Mouse (Mus musculus): ENCODE results near the gene Fam185a. TPM values are rescaled to one million over a fixed set of nuclear protein-coding genes. Genes with fewer than 3 reads are reported as not detected.

Fam185a gene
- polyA plus RNA-seq, 1 experiment = 8.3 TPM

DNA sequence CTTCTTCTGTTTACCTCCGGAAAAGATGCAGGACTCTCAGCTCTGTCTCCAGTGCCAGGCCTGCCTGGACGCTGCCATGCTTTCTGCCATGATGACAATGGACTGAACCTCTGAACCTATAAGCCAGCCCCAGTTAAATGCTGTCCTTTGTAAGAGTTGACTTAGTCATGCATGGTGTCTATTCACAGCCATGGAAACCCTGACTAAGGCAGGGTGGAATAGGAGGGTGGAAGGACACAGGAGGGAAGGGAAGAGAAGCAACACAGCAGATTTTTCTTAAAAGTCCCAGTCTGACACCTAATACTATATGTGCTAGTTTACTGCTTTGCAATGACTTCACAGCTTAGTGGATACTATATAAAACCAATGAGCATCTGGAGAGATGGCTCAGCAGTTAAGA is 66.7 kb downstream of the Fam185a start:
- DNase-seq (ENCODE audit: extremely low spot score in 1 of 2, low spot score in 1 of 2) = no peak

DNA sequence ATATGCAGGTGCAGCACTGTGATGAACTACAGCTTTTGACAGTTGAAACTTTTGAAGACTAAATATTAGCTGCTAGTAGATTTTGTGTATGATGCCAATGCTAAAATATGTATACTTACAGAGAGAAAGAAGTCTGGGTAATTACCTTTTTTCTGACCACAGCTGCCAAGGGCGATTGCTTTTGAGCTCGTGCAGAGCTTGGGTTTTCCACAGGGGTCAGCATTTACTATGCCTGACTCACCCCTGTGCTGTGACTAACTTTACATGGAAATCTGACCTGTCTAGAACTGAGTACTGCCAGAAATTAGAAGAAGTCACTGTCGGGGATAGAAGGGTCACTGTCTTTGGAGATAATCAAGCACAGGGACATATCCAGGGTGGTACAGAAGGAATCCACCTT is 67.5 kb downstream of the Fam185a start:
- no peak for DNase-seq (ENCODE audit: extremely low spot score in 1 of 2, low spot score in 1 of 2)

DNA sequence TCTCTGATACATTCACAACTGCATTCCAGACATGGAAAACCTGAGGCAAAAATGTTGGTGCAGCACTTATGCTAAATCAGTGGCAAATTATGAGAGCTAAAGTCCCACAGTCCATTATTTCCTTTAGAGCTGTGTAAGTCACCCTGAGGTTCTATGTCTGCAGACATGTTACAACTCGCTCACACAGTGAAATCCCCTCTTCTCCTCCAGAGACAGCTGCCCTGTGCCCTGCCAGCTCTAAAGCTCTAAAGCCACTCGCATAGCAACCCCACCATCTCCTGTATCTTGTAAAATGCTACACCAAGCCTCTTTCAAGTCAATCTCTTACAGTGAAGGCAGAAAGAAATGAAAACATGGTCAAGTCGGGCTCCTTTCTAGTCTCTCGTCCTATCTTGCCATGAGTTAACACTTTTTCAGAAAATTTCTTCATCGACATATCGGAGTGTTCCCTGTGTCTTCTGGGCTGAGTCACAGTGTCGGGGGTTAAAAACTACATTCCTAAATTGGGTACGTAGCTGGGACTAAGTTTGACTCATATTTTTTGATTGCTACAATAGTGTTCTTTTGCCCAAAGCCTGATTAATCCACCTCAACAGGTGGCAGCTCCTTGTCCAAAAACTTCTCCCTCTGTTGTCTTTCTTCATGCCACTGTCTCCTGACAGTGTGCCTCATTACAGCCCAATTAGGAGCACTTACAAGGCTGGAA is 68.7 kb downstream of the Fam185a start:
- DNase-seq (ENCODE audit: extremely low spot score in 1 of 2, low spot score in 1 of 2) = no peak

DNA sequence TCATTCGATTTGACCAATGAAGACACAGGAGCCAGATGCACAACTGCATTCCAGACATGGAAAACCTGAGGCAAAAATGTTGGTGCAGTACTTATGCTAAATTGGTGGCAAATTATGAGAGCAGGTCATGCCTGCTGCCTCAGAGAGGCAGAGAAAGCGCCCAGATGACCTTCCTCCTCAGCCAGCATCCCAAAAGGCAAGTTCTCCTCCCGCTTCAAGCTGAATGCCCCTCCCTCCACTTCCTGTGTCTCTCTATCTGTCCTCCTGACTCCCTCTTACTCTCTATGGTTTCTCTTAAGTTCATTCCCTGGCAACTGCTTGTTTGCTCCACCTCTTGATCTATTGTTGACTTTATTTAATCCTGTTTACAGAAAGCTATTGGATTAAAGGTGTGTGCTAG is 70.0 kb downstream of the Fam185a start:
- DNase-seq (ENCODE audit: extremely low spot score in 1 of 2, low spot score in 1 of 2) = no peak

DNA sequence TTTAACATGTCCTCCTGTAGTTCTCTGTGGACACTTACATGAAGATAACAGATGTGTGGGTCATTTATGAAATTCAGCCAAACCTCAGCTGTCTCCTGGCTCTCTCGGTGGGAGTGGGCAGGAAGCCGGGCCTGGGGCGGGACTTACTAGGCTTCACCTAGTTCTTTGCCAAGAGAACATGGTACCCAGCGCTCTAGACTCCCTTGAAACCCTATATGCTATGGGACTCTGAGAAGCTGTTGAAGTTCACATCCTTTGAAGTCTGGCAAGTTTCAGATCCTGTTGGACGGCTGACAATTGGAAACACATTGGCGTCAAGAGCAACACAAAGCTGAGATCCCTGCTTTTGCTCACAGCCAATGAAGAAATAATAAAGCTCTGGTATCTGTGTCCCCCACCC is 71.6 kb downstream of the Fam185a start:
- no peak for DNase-seq (ENCODE audit: extremely low spot score in 1 of 2, low spot score in 1 of 2)

DNA sequence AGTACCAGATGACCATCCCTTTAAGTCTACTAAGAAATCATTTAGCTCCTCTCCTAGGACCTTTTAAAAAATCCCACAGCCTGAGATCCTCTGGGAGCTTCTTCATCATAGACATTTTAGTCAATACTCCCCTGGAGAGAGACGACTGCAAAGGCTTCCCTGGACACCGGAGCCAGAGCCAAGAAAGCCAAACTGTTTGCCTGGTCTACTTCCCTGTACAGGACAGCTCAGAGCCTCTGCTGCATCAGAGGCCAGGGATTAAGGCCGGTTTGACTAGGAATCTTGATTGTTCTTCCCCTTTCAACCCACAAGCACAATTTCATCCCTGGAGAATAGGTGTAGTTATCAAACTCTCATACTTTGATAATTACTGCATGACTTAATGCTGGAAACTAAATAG is 72.1 kb downstream of the Fam185a start:
- no peak for DNase-seq (ENCODE audit: extremely low spot score in 1 of 2, low spot score in 1 of 2)

DNA sequence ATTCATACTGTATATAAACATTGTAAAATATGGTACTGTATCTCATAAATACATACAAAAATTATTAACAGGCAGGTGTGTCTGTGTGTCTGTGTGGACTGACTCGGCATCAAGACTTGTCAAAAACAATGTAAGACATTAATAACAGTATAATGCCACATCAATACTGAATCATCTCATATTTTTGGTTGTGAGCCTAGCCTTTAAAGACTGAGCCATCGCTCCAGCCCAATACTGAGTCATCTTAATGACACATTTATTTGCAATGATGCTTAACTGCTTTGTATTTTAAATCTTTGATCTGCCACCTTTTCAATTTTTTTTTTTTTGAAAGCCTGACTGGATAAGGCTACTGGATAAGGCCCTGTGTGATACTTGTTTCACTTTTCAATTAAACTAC is 73.7 kb downstream of the Fam185a start:
- no peak for DNase-seq (ENCODE audit: extremely low spot score in 1 of 2, low spot score in 1 of 2)

DNA sequence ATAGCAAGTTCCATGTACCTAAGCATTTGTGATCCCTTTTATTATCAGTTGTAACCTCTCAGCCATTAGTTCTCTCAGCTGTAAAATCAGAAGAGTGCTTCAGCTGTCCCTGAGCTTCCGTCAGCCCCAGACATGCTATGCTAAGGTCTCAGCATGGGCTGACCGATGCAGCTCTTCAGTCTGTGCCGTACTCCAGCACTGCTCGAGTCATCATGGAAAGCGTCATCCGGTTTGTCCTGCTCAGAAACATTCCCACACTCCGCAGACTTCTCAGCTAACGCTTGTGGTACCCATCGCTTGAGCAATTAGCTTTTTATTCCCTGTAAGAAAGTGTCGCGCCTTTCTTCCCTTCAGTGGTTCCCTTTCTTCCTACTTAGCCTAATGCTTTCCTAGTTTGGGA is 74.2 kb downstream of the Fam185a start:
- DNase-seq (ENCODE audit: extremely low spot score in 1 of 2, low spot score in 1 of 2) = no peak

DNA sequence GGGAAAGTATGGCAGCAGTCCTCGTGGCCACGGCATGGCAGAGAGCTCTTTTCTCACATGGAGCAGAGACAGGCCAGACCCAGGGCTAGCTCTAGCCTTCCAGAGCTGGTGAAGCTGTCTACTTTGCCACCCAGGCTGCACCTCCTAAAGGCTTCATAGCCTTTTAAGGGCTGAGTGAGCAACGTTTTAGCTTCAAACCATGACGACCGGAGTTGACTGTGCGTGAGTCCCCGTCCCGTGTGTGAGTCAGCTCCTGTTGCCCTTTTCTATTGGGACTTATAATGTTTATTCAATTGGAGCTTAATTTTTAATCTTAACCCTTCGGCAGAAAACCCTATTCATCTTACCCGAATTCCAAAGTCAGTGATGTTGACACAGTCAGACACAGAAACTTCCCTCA is 75.4 kb downstream of the Fam185a start:
- DNase-seq (ENCODE audit: extremely low spot score in 1 of 2, low spot score in 1 of 2) = no peak

DNA sequence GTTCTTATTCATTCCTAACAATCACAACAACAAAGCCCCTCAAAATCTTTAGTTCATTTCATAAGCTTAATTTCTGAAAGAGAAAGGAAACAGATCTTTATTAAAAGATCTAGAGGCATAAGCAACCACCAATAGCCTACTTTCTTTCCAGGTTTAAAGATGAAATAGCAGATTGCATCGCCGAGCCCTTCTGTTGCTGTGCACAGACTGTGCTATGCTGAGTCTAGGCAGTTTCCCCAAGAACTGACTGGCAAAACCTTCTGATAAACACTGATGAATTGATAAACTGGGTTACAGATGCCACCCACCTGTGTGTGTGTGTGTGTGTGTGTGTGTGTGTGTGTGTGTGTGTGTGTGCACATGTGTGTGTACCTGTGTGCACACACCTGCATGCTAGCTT is 76.2 kb downstream of the Fam185a start:
- no peak for DNase-seq (ENCODE audit: extremely low spot score in 1 of 2, low spot score in 1 of 2)

DNA sequence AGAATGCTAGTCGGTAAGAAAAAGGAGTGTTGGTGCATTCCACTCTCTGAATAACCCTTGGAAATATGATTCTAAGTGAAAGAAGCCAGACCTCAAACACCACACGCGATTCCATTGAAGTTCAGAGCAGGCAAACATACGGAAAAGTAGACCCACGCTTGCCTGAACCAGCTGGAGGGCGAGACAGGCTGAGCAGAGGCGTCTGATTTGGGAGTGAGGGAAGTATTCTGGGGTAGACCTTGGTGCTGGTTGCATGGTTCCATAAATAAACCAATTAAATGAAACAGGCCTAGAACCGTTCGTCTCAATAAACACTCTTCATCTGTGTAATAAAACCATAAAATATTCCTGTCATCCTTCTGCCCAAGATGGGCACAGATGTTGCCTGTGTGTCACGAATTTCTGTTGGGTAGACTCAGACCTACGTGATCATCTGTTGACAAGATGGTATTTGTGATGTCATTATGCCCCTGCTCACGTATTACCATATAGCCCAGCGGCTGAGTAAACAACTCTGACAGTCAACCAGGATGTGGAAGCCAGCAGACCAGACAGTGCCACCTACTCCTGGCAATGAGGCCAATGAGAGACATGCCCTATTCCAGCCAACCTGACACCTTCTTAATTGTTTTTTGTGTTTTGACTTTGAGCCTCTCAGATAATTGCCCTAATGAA is 78.3 kb downstream of the Fam185a start:
- peak; percentile 36 to 63 for DNase-seq (ENCODE audit: extremely low spot score in 1 of 2, low spot score in 1 of 2)

DNA sequence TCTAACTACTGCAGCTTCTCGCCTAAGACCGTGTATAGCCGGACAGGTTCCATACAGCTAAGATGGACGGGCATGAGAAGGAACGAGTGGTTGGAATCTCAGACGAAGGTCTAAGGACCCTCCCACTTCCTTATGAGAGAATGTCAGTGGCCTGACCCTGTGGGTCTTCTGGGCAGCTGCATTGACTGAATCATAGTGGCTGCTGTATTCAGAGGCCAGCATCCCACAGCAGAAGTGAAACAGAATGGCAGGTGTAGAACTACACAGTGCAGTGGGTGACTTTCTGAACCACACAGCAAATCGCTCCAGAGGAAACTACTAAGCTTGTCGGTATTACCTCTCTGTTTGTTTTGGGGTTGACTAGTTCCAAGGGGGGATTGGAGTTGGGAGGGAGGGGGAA is 80.4 kb downstream of the Fam185a start:
- no peak for DNase-seq (ENCODE audit: extremely low spot score in 1 of 2, low spot score in 1 of 2)

DNA sequence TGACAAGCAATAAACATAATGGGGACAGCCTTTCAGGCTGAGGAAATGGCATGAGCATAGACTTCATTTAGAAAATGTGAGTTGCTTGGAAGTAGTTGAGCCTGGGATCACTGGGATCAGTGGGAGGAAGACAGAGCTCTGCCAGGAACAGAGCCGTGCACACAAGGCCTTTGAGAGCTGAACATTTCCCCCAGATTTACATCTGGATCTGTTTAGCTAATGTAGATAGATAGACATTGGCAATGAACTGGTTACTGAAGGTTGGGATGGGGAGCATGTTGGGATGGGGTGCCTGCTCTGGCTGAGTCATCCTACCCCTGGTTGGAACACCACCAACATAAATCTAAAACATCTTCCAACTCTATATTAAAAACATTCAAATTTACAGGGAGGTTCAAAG is 82.1 kb downstream of the Fam185a start:
- no peak for DNase-seq (ENCODE audit: extremely low spot score in 1 of 2, low spot score in 1 of 2)

DNA sequence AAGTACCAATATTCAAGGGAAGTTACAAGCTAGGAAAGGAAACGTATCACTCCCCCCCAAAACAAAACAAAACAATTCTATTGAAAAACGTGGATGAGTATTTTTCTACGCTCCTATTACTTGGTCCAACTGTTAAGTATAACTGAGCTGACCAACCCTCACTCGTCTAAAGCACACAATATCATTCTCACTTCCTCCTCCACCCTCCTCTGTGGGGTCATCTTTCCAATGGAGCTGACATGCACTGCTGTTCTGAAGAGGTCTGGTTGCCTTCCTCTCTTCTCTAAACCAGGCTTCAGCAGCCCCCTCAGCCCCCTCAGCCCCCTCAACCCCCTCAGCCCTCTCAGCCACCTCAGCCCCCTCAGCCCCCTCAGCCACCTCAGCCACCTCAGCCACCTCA is 85.0 kb downstream of the Fam185a start:
- no peak for DNase-seq (ENCODE audit: extremely low spot score in 1 of 2, low spot score in 1 of 2)

DNA sequence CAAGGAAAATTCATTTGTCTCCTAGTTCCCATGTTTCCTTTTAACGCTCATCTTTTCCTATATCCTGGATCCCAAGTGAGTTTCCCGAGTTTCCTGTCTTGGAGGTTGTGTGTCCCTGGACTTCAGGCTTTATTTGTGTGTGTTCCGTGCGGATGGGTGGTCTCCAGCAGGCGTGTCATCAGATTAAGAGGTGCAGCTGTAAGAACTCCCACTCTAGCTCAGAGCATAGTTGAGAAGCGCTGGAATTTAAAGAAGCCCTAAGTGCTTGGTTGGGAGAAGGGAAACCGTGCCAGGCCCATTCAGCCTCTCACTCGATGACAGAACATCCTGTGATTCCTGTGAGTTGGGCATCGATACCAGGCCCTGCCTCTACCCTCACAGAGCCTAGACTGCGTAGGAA is 88.6 kb downstream of the Fam185a start:
- no peak for DNase-seq (ENCODE audit: extremely low spot score in 1 of 2, low spot score in 1 of 2)

DNA sequence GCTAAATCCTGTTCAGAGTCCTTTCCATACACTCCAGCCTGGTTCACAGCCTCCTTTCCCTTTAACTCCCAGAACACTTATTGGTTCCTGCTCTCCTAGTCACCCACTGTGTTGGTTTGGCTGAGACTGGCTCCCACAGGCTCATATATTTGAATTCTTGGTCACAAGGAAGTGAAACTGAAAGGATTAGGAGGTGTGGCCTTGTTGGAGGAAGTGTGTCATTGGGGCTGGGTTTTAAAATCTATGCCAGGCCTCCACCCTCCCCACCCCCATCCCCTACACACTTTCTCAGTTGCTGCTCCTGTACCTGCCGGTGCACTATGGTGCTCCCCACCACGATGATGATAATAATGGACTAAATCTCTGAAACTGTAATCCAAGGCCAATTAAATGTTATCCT is 92.8 kb downstream of the Fam185a start:
- DNase-seq (ENCODE audit: extremely low spot score in 1 of 2, low spot score in 1 of 2) = no peak

DNA sequence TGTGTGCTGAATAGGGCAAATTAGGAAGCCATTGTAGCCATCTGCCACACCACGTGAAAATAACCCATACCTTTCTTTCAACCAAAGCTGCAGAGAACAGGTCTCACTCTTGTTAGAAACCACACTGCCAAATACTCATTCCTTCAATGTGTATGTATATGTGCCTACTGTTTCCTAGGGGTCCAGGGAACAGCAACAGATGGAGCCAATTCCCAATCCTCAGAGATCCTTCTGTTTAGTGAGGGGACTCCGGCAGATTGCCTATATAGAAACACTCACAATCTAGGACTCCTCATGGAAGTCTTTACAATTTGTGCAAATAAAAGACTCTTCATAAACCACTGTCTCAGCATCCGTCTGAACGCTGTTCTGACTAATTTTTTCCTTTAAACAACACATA is 93.4 kb downstream of the Fam185a start:
- no peak for DNase-seq (ENCODE audit: extremely low spot score in 1 of 2, low spot score in 1 of 2)

DNA sequence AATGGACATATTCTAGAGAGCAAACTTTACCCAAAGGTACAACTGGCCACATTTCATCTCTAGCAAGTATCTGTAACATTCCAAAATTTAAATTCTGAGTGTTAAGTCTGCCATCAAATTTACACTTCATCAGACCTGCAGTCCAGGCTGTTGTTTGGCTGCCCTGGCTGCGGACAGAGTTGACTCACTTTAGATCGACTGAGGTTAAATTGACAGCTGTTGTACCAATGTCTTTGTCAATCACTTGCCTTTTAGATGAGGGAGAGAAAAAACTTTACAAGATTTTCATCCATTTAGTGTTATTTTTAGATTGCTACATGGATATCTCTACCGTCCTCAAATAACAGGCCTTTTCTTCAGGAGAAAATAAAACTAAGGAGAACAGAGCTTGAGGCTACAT is 94.4 kb downstream of the Fam185a start:
- DNase-seq (ENCODE audit: extremely low spot score in 1 of 2, low spot score in 1 of 2) = no peak

DNA sequence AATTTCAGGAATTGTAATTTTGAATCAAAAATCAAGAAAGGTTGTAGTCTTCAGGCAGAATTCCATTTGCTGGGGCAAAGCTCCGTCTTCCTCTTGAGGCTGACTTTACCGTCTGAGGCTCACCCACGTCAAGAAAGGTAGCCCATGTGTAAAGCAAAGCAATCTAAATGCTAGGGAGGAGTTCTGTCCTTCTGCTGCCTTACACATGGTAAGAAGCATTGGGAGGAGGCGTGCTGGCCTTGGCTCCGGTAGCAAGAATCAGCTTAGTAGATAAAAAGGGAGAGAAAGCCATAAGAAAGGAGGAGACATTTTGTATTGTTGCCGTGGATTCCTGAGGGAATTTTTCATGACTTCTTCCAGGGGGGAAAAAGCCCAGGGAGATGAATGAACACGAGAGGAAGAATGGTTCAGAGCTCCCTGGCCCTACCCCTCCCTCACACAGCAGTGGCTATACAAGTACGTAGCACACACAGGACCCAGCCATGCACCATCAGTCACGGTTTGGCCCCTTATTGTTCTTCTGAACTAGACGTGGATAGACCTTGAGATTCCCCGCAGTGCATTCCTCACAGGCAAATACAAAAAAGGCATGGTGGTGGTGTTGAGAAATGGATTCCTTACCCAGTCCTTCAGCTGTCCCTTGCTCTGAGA is 102.2 kb downstream of the Fam185a start:
- peak in 1 of 2 experiments; percentile 5 for DNase-seq (ENCODE audit: extremely low spot score in 1 of 2, low spot score in 1 of 2)

DNA sequence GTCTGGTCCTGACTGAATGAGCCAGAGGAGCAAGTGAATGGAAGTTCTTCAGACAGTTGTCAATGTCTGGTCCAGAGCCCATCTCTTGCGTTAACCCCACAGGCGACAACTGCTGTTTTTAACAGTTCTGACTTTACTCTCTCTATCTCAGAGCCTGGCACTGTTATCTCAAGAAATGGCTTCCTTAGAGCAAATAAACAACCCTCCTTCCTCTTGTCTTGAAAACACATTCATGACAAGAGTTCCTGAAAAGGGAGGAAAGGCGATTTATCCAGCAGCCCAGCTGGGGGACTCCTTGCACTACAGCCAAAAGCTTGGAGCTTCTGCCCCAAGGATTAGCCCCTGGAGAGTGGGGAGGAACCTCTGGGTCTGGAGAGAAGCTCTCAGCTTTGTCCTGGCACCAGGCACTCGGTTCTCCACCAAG is 102.7 kb downstream of the Fam185a start:
- no peak for DNase-seq (ENCODE audit: extremely low spot score in 1 of 2, low spot score in 1 of 2)

DNA sequence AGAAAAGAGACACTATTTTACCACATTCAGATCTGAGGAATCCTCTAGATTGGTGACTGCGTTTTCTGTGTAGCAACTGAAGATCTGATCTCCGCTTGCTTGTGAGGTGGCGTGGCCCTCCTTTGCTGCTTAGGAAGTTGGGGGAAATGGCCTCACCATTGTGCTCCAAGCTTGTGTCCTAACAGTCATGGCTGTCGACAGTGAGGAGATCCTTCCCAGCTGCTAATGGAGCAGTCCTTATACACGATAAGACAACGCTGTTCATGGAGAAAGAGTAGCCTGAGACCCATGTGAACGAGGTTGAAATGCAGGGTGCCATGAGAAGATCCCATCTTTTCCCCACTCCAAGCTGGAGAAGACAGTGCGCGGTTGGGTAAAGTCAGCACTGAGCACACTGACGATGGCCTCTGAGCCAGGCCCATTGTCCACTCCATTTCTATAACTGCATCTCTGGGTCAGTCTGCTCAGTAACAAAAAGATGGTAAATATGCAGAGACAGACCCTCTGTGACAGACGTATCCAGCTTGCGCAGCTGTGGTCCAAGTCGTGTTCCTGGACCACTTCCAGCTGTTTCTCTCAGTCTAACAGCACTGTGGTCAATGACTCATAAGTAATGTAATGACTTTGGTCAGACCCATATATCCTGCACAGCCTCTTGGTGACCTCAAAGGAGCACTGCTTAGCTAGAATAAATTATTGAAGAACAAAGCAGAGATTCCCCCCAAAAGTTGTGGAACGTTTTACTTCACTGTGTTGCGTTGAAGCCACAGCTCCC is 103.5 kb downstream of the Fam185a start:
- DNase-seq (ENCODE audit: extremely low spot score in 1 of 2, low spot score in 1 of 2) = no peak
